Mouse (Mus musculus): ENCODE measurements around the gene Dusp14.
A peak's percentile ranks its signal among the peaks of the same experiment; 100 is the strongest.

Dusp14 gene

DNA sequence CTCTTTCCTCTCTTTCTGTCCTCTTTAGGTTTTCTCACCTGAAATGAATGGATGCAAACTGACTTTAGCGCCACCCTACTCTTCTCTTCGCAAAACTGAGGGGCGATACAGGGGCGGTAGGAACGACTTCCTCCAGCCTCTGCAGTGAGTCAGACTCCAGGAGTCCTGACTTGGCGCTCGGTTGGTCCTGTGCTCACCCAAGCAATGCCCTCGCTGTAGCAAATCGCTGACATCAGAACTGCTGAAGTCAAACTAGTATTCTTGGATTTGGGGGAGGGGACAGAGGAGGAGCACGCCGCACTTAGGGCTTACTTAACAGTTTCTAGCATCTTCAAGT is at the start of gene Dusp14:
TSS of gene Dusp14 (minus strand) at position 228 of the 337 bp plus-strand sequence.
- DNase-seq (ENCODE audit: low read depth, low spot score) = peak; percentile 69

DNA sequence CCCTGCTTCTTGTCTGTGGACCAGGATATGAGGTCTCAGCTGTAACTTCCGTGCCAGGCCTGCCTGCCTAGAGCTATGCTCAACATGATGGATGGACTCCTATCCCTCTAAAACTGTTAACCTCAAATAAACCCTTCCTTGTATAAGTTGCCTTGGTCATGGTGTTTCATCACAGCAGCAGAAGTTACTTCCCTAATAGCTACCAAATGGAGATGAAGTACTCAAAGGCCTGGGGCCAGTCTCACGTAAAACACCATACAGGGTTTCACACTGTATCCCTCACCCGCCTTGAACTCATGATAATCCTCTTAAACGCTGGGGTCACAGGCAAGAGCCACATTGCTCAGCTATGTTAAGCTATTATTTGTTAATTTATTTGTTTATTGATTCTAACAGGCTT is 48.4 kb upstream of the Dusp14 start:
- no peak for DNase-seq (ENCODE audit: low read depth, low spot score)

DNA sequence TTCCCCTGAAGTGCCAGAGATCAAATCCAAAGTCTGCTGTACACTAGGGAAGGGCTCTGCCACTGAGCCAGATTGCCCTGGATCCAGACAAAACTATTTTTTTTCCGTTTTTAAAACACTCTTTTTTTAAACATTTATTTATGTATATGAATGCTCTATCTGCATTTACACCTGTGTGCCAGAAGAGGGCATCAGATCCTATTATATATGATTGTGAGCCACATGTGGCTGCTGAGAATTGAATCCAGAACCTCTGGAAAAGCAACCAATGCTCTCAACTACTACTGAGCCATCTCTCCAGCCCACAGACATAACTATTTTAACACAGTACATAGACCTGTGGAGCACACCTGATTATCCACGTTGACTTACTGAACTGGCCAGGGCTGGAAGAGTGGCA is 47.2 kb upstream of the Dusp14 start:
- peak; percentile 36 for DNase-seq (ENCODE audit: low read depth, low spot score)

DNA sequence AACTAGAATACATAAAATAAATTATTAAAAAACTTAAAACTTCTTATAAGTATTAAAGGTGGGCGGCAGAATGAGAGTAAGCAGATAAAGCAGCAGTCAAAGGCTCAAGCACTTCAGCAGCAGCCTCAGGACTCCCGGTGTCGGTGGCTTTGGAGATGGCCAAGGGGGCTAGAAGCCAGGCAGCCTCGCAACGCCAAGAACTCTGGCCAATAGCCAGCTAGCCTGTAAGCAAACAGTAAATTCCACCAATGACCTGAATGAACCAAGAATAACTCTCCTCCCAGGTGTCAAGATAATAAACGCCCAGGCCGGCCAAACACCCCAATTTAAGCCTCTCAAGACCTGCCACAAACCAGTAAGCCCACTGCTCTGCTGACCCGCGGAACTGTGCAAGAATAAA is 46.6 kb upstream of the Dusp14 start:
- DNase-seq (ENCODE audit: low read depth, low spot score) = no peak

DNA sequence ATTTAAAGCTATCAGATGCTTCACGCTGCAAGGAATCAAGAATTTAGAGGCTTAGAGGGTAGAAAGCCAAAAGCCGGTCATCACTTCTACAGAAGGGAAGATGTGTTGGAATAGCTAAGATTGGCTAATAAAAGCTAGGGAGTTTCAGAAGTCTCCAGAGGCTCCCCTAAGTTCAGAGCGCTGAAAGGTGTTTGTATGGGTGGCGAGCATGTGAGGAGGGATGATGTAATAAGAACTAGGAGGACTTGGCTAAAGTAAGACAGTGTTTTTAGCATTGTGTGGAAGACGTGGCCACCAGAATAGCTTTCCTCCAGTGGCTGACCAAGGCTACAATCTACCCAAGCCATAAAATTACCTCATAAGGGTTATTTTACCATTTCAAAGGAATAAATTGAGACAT is 44.6 kb upstream of the Dusp14 start:
- no peak for DNase-seq (ENCODE audit: low read depth, low spot score)

DNA sequence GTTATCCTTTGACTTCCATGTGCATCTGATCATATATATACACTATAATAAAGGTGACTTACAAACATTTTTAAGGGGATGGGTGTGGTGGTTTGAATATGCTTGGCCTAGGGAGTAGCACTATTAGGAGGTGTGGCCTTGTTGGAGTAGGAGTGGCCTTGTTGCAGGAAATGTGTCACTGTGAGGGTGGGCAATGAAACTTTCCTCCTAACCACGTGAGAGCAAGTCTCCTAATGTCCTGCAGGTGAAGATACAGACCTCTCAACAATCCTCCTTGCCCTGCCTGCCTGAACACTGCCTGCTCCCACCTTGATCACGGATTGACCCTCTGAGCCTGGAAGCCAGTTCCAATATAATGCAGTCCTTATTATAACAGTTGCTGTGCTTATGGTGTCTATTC is 38.1 kb upstream of the Dusp14 start:
- DNase-seq (ENCODE audit: low read depth, low spot score) = no peak

DNA sequence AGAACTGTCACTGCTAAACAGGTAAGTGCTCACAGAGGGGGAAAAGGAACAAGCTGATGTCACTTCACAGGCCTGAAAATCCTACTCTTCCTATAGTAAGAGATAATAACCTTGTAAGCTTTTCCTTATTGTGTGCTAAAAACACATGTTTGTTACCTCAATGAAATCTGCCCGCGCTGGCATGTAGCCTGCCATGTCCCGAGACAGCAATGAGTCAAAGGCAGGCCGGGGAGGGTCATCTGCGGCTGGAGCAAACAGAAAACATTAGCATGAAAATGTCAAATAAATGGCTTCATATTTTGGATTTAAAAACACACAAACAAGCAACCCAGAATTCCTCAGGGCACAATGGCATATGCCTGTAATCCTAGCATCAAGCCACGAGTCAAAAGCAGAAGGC is 35.0 kb upstream of the Dusp14 start:
- DNase-seq (ENCODE audit: low read depth, low spot score) = no peak

DNA sequence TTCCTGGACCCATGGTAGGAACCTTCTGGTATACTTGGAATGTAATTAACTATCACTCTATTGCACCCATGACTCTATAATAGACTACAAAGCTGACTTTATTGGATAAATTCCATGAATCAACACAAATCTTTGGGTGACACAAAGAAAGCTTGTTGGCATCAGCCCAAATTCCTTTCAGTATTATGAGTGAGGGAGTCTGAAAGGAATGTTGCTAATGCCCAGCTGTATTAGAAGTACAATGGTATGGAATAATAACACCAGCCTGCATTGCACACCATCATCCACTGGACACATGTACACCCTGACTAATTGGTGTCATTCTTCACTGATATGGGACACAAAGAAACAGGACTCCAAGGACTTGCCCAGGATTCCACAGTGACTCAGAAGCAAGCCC is 32.1 kb upstream of the Dusp14 start:
- no peak for DNase-seq (ENCODE audit: low read depth, low spot score)

DNA sequence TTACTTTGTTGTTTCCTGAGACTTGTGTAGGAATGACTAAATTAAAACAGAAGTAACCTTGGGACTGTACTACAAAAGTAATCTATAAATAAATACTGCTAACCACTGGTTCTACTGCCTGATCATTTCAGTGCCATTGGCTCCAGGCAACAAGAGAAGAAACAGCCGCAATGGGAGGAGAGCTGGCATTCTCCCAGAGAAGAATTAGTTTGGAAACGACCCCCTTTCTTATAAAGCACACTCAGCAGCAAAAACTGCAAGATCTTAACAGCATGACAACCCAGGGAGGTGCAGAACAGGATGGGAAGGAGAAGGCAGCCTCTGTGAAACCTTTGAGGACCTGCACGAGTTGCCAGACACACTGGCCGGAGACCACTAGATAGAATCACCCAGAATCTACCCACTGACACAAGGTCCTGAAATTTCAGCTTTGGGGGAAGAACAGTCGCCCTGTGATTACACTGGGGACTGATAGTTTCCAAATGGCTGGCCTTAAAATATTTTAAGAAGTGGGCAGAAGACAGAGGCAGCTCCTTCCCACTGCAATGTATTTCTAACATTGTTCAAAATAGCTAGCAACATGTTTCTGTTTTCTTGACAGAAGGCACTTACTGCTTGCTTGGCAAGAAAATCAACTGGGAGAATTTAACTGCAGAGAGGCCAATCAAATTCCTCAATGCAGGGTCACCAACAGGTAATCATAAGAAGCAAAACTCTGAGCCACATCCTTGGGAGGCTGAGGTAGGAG is 28.4 kb upstream of the Dusp14 start:
- DNase-seq (ENCODE audit: low read depth, low spot score) = no peak

DNA sequence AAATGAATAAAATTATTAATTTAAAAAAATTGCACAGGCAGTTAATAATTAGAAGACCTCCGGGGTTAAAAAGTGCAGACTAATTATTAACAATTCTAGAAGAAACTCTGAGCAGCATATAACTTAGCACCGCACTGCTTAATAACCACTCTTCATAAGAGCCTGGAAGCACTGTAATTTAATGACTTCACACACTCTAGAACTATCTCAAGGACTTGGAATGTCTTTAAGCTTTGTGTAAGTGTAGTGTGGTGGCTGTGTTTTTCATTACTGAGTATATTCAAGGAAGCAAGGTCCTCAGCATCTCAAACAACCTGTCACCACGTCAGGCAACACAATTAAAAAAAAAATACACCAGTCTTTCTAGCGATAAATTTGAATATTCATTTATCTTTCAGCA is 26.0 kb upstream of the Dusp14 start:
- no peak for DNase-seq (ENCODE audit: low read depth, low spot score)

DNA sequence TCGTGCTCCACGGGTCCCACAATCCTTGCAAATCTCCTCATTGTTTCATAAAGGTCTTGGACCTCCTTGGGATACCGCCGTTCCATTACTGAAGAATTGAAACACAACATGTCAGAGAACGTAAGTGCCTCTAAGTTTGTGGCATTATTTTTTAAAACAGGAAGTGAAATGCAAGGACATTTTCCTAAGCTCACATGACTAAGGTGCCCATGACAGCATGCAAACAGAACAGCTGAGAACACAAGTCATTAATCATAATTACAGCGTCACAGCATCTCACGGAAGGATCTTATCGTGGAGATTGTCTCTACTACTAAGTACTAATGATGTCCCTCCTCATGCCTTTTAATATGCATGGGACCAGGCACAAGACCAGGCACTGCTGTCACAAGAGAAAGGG is 21.5 kb upstream of the Dusp14 start:
- DNase-seq (ENCODE audit: low read depth, low spot score) = peak; percentile 14

DNA sequence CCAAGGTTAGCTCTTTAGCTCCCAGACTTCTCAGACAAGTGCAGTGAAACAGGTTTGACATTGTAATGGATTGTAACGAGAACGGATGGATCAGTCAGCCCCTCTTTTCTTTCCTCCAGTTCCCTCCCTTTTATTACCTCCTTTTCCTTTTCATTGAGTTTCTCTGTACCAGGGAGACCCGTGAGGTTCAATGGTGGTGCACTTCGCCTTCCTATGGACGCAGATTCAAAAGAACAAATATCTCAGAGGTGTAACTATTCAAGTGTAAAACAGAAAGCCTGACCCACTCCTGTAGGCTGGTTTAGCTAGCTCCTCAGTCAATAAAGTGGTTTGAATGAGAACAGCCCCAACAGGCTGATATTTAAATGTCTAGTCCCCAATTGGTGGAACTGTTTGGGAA is 12.8 kb upstream of the Dusp14 start:
- DNase-seq (ENCODE audit: low read depth, low spot score) = no peak

DNA sequence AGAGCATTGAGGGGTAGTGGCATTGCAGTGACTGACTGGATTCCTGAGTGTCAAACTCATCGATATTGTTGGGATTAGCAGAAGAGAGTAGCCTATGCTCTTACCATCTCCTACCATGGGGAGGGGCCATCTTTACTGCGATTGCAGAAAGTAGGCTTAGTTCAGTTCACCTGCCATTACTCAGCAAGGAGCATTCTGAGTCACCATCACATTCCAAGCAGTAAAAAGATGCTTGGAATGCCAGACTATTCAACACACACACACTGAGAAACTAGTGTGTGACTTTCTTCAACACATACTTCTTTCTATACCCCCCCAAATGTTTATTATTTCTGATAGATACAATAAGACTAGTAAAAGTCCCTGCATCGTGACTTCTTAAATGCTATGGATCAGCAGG is 11.3 kb upstream of the Dusp14 start:
- no peak for DNase-seq (ENCODE audit: low read depth, low spot score)

DNA sequence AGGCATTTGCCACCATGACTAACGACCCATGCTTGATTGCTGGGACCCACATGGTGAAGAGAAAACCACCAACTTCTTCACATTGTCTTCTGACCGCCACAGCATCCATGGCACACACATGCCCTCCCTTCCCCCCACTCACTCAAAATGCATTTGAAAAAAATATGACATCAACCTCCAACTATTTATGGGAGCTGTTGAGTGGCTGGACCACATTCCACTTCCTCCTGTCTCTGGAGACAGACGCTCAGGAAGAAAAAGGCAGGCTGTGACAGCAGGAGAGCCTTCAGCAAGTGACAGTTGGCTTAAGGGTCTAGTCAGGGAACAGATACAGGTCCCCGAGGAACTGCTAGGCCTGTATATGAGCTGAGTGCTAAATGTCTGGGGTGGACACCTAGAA is 10.8 kb upstream of the Dusp14 start:
- DNase-seq (ENCODE audit: low read depth, low spot score) = no peak

DNA sequence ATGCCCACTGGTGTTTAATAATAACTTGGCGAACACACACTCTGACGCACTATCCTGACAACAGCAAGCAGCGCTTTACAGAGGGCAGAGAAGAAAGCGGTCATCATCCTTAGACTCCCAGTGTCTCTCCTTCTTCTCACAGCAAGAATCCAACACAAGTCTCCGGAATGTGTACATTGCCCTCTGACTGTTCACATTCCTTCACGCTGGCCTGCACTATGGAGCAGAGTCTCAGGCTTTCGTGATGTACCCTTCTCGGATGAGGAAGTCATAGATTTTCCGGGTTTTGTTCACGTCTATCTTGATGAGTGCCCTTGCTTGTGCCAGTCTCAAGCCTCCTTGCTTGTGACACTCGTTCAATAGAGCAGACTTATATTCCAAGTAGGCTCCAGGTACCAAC is 10.3 kb upstream of the Dusp14 start:
- no peak for DNase-seq (ENCODE audit: low read depth, low spot score)

DNA sequence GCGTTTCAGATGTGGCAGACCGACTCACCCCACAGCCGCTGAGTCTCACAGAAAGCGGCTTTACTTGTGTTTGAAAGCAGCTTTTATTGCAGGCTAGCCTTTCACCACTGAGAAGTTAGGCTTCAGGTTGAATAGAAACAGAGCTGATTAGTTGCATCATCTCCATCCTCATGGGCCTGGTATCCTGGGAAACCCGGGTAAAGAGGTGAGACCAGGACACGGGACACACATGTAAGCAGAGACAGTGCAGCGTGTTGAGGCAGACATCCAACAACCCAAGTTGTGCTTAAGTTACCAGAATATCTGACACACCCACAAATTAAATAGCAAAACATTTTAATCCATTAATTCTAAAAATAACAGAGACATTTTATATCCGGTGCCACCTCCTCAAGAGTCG is 9.5 kb upstream of the Dusp14 start:
- no peak for DNase-seq (ENCODE audit: low read depth, low spot score)

DNA sequence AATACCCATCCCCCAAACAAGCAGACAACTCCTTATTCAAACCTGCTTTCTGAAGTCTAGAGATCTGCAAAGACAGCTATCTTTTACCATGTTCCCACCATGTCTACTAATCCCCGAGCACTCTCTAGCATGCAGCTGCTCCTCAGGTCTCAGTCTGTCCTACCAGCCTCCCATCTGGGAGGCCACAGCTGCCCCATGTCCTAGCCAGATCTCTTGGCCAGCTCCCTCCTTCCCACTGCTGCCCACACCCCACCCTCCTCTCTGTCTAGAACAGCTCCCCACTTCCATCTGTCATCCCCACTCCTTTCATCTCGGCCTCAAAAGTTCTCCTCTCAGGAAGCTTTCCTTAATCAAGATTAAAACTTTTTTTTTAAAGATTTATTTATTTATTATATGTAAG is 7.9 kb upstream of the Dusp14 start:
- DNase-seq (ENCODE audit: low read depth, low spot score) = no peak

DNA sequence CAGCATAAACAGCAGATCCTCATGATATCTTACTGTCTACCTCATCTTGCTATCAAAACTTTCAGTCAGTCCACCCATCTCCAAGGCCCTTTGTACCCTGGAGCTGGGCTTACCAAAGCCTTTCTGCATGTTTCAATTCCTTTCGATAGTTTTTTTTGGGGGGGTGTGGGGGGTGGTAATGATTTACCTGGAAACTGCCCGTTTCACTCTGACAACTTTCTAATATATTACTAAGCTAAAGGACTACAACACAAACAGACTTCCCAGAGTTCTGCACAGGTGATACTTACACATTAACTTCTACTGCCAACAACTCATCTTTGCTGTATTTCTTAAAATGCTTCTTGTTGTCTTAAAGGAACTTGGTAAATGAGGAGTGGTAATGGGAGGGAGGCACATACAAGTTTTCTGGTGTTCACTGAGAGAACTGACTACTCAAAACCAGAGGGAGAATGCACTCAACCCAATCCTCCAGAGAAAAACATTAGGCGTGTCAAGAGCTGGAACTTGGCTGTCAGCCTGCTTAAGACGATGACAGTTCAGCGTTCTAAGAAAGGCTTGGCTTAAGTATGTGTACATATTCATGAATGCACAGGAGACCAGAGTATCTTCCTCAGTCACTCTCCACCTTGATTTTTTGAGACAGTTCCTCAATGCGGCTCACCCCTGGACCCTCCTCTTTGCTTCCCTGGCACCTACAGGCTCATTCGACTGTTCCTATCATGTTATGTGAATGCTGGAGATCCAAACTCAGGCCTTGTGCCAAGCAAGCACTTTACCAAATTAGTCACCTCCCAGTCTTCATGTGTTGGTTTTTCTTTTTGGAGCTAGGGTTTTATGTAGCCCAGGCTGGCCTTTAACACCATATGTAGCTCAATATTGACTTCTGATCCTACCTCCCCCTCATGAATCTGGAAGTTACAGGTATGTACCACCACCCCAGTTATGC is 5.0 kb upstream of the Dusp14 start:
- DNase-seq (ENCODE audit: low read depth, low spot score) = no peak

DNA sequence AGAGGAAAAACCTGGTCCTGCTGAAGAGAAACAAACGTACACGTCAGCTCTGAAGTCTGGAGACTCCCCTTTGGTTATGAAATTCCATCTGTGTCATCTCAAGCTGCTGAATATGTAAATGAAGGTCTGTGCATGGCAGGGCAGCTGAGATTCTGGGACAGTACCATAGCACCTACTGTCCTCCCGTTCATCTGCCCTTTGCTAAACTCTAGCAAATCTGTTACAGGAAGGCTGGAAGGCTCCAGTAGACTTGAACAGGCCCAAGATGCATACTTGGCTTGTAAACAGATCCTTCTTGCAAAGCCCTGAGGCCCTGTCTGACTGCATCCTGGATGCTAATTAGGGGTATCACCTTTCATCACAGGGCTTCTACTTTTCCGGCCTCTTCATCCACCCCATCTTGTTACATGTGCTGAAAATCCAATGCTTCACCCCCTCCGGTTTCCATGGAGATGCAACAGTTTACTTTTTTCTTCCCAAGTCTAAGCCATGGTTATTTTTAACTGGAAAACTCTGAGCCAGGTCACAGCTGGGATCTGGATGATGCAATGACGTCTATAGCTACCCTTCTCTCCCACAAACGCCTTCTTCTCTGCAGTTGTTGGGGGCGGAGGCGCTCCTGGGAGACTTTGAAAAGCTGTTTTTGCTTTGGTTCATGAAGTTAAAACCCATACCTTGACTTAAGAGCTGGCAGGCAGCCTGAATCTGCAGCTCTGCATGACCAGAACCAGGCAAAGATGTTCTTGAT is 4.0 kb upstream of the Dusp14 start:
- peak; percentile 16 for DNase-seq (ENCODE audit: low read depth, low spot score)

DNA sequence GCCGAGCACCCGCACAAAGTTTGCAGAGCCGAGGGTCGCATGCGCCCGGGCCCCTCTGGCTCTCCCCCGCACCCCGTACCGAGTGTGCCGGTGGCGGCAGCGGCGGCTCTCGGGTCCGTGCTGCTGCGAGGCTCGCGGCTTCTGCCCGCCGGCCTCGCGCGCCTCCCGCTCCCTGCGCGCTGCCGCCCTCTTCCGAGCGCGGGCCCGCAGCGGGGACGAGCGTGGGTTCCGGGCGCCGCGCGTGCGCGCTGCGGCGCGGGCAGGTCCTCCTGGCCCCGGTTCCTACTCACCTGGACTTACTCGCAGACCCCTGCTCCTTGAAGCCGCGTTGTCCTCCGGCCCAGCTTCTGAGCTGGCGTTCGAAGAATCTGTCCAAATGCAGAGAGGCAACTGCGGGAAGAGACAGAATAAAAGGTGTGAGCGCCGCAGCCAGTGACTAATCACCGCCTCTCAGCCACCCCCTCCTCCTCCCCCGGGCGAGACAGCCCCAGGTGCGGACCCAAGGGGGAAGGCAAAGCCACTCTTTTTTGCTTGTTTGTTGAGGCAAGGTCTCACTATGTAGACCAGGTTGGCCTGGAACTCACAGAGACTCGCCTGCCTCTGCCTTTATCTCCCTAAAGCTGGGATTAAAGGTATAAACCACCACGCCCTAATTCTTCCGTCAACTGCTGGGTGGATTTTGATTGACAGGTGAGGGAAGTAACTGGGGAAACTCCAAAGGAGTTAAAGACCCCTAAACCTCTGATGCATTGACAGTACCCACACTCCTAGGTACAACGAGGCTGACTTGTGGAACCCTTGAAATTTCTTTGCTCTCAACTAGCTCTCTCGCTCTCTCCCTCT is 649 bp downstream of the Dusp14 start:
- DNase-seq (ENCODE audit: low read depth, low spot score) = peak; percentile 89

DNA sequence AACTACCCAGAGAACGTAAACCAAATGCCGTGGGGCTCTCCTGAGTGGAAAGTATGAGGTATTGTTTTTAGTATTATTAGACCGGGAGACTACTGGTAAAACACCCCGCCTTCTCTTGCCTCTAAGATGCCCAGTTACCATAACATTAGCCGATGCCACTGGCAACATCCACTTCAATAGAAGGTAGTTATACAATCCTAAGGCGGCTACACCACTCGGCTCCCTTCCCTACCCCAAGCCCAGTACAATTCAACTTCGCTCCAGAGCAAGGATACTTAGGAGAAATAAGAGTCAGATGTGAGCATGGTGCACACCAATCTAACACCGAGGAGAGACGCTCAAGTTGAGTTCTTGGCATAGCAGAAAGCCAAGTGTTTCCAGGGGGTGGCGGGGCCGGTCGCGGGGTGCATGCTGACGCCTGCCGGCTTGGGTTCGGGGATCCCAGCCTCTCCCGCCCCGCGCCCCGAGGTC is 1.3 kb downstream of the Dusp14 start:
- DNase-seq (ENCODE audit: low read depth, low spot score) = peak; percentile 85
